Mouse (Mus musculus) limb, embryonic 12.5 days (tissue): ENCODE measurements around the gene Eif4ebp2. TPM values are rescaled to one million over a fixed set of nuclear protein-coding genes. Genes with fewer than 3 reads are reported as not detected.

Experiments used
- ATAC-seq: fragments of 200-750 bp; cut with Nextera tagmentation; 2 replicates; pipeline ENCODE4 v1.8.0; 2017; ENCODE audit warnings: low read depth, moderate TSS enrichment; ENCODE audit not compliant: insufficient number of reproducible peaks, insufficient read depth, low FRiP score, low TSS enrichment
- H3K27ac ChIP-seq: fragments of 300-500 bp; sonication (generic); 2 replicates; pipeline ENCODE4 v1.5.1; 2016; ENCODE audit warnings: mild to moderate bottlenecking, moderate library complexity
- H3K27me3 ChIP-seq: fragments of 300-500 bp; sonication (generic); 2 replicates; pipeline ENCODE4 v1.6.1; 2016; ENCODE audit warnings: mild to moderate bottlenecking, moderate library complexity
- H3K36me3 ChIP-seq: fragments of 300-500 bp; sonication (generic); 2 replicates; pipeline ENCODE4 v1.6.1; 2016; ENCODE audit warnings: mild to moderate bottlenecking, moderate library complexity
- H3K4me1 ChIP-seq: fragments of 300-500 bp; sonication (generic); replicated peaks from 2 replicates; pipeline ENCODE4 v1.6.1; 2016
- H3K4me2 ChIP-seq: fragments of 300-500 bp; sonication (generic); 2 replicates; pipeline ENCODE4 v1.6.1; 2016; ENCODE audit warnings: mild to moderate bottlenecking, moderate library complexity
- H3K4me3 ChIP-seq: fragments of 300-500 bp; sonication (generic); replicated peaks from 2 replicates; pipeline ENCODE4 v1.5.1; 2016; ENCODE audit warnings: mild to moderate bottlenecking
- H3K9ac ChIP-seq: fragments of 300-500 bp; sonication (generic); replicated peaks from 2 replicates; pipeline ENCODE4 v1.6.1; 2016; ENCODE audit warnings: mild to moderate bottlenecking, moderate library complexity
- H3K9me3 ChIP-seq: fragments of 300-500 bp; sonication (generic); 2 replicates; pipeline ENCODE4 v1.6.1; 2016; ENCODE audit warnings: mild to moderate bottlenecking, moderate library complexity
- WGBS: fragments of 180-500 bp; shearing (Covaris S2); methylation state at CpG from one replicate; pipeline ENCODE4 v1.1.7; 2016; 5-methylcytosine and 5-hydroxymethylcytosine counted together
- polyA plus RNA-seq: library from polyadenylated mRNA; unstranded; fragments of >200 nt; fragmentation: Nextera tagmentation; extraction: Ambion mirVana; gene quantifications from 2 replicates; pipeline ENCODE4 v1.2.1, GENCODE M21; 2016

Eif4ebp2 gene
- polyA plus RNA-seq, 1 experiment from 2014 or later: 60.2 TPM

DNA sequence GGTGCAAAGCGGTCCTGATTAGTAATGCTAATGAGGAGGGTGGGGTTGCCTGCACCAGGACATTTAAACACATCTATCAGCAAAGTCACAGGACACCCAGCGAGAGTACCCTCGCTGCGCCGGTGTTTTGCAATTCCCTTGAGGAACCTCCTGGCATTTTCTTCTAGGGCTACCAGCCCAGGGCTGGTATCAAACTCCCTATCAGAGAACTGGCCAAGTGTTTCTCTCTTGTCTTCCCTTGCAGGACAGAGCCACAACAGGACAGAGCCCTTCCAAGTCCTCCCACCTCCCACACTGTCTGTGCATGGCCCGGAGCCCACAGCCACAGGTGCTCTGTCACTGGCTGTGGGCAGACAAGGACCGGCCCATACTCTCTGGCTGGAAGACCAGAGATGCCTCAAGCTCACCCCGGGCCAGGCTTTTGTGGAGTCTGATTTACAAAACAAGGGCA lies 70.2 kb downstream of the Eif4ebp2 start:
- Histone ChIP-seq H3K4me2 (peak overlapping the region; percentile 93), H3K4me1 (peaks cover 40% of the 10 kb centered on the region), H3K4me3 (peak overlapping the region; percentile 63), H3K27me3 (peaks cover 19% of the 10 kb centered on the region; the same call in 1 of the 2 replicates), H3K27ac (0 out of 2 replicates have a peak overlapping the region, but pooled peaks have one; percentile 3), H3K9ac (peak overlapping the region; percentile 73; the same call in 1 of the 2 replicates), H3K9me3 (no peaks in the 10 kb centered on the region), H3K36me3 (no peaks in the 10 kb centered on the region)
- WGBS: 1% methylated on average over 8 of the region's 8 CpGs
- no peak for ATAC-seq

DNA sequence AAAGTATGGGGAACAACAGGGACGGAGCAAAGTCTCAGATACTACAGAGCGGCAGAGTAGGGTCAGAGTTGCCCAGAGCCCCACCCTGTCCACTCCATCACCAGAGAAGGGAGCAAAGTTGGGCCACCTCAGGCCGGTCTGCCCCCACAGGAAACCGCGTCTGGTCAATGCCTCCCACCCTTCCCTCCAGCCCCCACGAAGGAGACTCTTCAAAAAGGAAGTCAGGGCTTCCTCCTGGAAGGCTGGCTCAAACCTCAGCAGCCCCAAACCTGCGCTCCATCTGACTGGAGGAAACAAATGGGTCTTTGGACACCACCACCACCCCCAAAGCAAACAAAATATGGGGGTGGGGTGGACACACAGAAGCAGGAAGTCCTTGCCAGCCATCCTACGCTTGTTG lies 70.6 kb downstream of the Eif4ebp2 start:
- Histone ChIP-seq H3K9ac (no peak overlapping the region), H3K9me3 (no peaks in the 10 kb centered on the region), H3K27me3 (peaks cover 19% of the 10 kb centered on the region; the same call in 1 of the 2 replicates), H3K4me1 (peaks cover 40% of the 10 kb centered on the region), H3K36me3 (no peaks in the 10 kb centered on the region), H3K27ac (0 out of 2 replicates have a peak overlapping the region, but pooled peaks have one; percentile 23), H3K4me2 (peak overlapping the region; percentile 93), H3K4me3 (peak overlapping the region; percentile 63)
- WGBS: 19% methylated on average over 8 of the region's 8 CpGs
- ATAC-seq: no peak

DNA sequence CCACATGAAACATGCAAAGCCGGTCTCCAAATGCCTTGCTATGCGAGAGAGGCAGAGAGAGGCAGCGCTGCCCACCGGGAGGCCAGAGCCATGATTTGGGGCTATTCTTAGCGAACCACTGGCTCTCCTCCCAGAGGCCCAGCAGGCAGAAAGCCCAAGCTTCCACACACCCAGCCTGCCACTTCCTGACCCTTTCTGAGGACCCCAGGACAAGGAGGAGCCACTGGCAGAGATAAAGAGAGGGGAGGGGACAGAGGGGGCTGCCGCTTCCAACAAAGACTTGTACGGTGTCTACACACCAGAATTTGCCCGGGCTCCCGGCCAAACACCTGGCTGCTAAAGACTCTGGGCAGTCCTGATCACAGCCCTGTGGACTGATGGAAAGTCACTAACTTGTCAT lies 72.3 kb downstream of the Eif4ebp2 start:
- no peaks in the 10 kb centered on the region for H3K9me3 ChIP-seq
- H3K27ac ChIP-seq: no peak overlapping the region
- H3K27me3 ChIP-seq: peaks cover 17% of the 10 kb centered on the region; the same call in 1 of the 2 replicates
- no peak overlapping the region for H3K4me3 ChIP-seq
- no peaks in the 10 kb centered on the region for H3K36me3 ChIP-seq
- peak overlapping the region; percentile 93; the same call in 1 of the 2 replicates for H3K4me2 ChIP-seq
- no peak for ATAC-seq
- H3K9ac ChIP-seq: no peak overlapping the region
- 28% methylated on average over 9 of the region's 9 CpGs for WGBS
- peaks cover 40% of the 10 kb centered on the region for H3K4me1 ChIP-seq

DNA sequence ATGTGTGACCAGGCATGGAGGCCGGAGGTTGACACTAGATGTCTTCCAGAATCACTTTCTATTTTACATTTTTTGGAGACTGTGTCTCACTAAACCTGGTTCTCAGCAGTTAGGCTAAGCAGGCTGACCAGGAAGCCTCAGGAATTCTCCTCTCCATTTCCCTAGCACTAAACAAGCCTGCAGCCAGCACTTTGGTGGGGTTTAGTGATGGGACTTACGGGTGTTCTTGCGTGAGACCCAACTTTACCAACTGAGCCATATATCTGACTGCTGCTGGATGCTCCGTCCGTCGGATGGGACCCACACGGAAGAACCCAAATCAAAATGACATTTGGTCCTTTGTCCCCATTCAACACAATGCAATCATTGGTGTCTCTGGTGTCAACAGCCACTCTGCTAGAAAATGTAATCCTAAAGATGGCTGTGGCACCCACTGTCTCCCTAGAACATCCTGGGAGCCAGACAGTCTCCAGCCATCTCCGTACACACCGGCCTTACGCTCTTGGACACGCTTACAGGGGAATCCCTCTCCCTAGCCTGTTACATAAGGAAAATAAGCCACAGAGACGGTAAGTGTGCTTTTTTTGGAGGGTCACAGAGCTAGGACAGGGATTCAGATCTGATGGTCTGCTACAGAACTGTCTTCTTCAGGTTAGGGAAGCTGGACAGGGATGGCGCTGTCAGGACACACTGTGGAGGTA lies 73.0 kb downstream of the Eif4ebp2 start:
- Histone ChIP-seq H3K36me3 (no peaks in the 10 kb centered on the region), H3K4me2 (peak overlapping the region; percentile 93; the same call in 1 of the 2 replicates), H3K4me1 (peaks cover 45% of the 10 kb centered on the region), H3K27me3 (peaks cover 15% of the 10 kb centered on the region; the same call in 1 of the 2 replicates), H3K27ac (no peak overlapping the region), H3K9ac (no peak overlapping the region), H3K4me3 (no peak overlapping the region), H3K9me3 (no peaks in the 10 kb centered on the region)
- WGBS: 92% methylated on average over 13 of the region's 13 CpGs
- no peak for ATAC-seq

DNA sequence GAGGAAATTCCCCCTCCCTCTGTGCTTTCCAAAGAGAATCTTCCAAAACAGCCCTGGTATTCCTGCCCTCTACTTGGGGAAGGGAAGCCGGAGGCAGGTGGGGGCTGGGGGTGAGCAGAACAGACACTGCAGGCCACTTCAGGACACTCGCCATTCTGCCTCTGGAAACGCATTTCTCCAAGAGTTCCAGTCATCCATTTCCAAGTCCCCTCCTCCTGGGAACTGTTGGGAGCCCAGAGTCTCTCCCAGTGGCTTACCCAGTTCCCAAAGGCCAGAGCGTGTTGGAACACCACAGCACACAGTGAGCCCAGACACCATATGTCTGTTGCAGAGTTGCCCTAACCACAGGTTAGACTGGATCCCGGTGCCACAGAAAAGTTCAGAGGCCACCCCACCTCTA lies 73.8 kb downstream of the Eif4ebp2 start:
- Histone ChIP-seq H3K27ac (no peak overlapping the region), H3K9me3 (no peaks in the 10 kb centered on the region), H3K27me3 (peaks cover 15% of the 10 kb centered on the region; the same call in 1 of the 2 replicates), H3K9ac (no peak overlapping the region), H3K4me1 (peaks cover 44% of the 10 kb centered on the region), H3K4me3 (no peak overlapping the region), H3K4me2 (no peak overlapping the region), H3K36me3 (no peaks in the 10 kb centered on the region)
- WGBS: 81% methylated on average over 5 of the region's 5 CpGs
- ATAC-seq: no peak

Other genes with a start within 250 kb of the Eif4ebp2 start
- gene Adamts14, start 179.2 kb downstream of the Eif4ebp2 start, polyA plus RNA-seq: 0.85 and 1.2 TPM in 2 replicates
- gene Prf1, start 154.8 kb downstream of the Eif4ebp2 start, polyA plus RNA-seq: not detected in 2 replicates
- 25.3 and 25.8 TPM in 2 replicates for gene Pald1, start 69.1 kb downstream of the Eif4ebp2 start, polyA plus RNA-seq
- gene Nodal, start 34.7 kb downstream of the Eif4ebp2 start, polyA plus RNA-seq: 0.26 TPM in 1 of 2 replicates, not detected in the other
- gene Lrrc20, start 23.1 kb upstream of the Eif4ebp2 start, polyA plus RNA-seq: 11.3 and 11.6 TPM in 2 replicates
- 0.09 and 0.12 TPM in 2 replicates for gene Npffr1, start 142.8 kb upstream of the Eif4ebp2 start, polyA plus RNA-seq
- 234 and 242 TPM in 2 replicates for gene Ppa1, start 195.9 kb upstream of the Eif4ebp2 start, polyA plus RNA-seq
- gene Sar1a, start 227.6 kb upstream of the Eif4ebp2 start, polyA plus RNA-seq: 239 TPM in 2 replicates
- 43.7 and 45.7 TPM in 2 replicates for gene Tysnd1, start 242.9 kb upstream of the Eif4ebp2 start, polyA plus RNA-seq